Mouse (Mus musculus) liver, embryonic 12.5 days (tissue): ENCODE measurements around the gene Fam90a1a. TPM values are rescaled to one million over a fixed set of nuclear protein-coding genes. Genes with fewer than 3 reads are reported as not detected.
"Not testable (repeated sequence)": the region's sequence is repeated elsewhere in the genome, so short reads cannot be mapped to it uniquely, and the experiment has no call there.

Experiments
- ATAC-seq: fragments of 200-750 bp; cut with Nextera tagmentation; 2 replicates; pipeline ENCODE4 v1.8.0; 2017; ENCODE audit warnings: moderate number of reproducible peaks, mild to moderate bottlenecking, moderate library complexity
- H3K27ac ChIP-seq: fragments of 300-500 bp; sonication (generic); 2 replicates; pipeline ENCODE4 v1.5.1; 2016; ENCODE audit warnings: mild to moderate bottlenecking
- H3K27me3 ChIP-seq: fragments of 300-500 bp; sonication (generic); replicated peaks from 2 replicates; pipeline ENCODE4 v1.6.1; 2016; ENCODE audit warnings: mild to moderate bottlenecking, moderate library complexity
- H3K36me3 ChIP-seq: fragments of 300-500 bp; sonication (generic); 2 replicates; pipeline ENCODE4 v1.6.1; 2016; ENCODE audit warnings: mild to moderate bottlenecking, moderate library complexity
- H3K4me1 ChIP-seq: fragments of 300-500 bp; sonication (generic); 2 replicates; pipeline ENCODE4 v1.6.1; 2016
- H3K4me2 ChIP-seq: fragments of 300-500 bp; sonication (generic); 2 replicates; pipeline ENCODE4 v1.6.1; 2016; ENCODE audit warnings: mild to moderate bottlenecking, moderate library complexity
- H3K4me3 ChIP-seq: fragments of 300-500 bp; sonication (generic); 2 replicates; pipeline ENCODE4 v1.5.1; 2016; ENCODE audit warnings: mild to moderate bottlenecking, moderate library complexity
- H3K9ac ChIP-seq: fragments of 300-500 bp; sonication (generic); 2 replicates; pipeline ENCODE4 v1.6.1; 2016; ENCODE audit warnings: mild to moderate bottlenecking, moderate library complexity
- H3K9me3 ChIP-seq: fragments of 300-500 bp; sonication (generic); replicated peaks from 2 replicates; pipeline ENCODE4 v1.6.1; 2016; ENCODE audit warnings: mild to moderate bottlenecking, moderate library complexity
- WGBS: fragments of 180-500 bp; shearing (Covaris S2); methylation state at CpG from one replicate; pipeline ENCODE4 v1.1.7; 2016; ENCODE audit not compliant: insufficient replicate concordance; 5-methylcytosine and 5-hydroxymethylcytosine counted together
- polyA plus RNA-seq: library from polyadenylated mRNA; unstranded; fragments of >200 nt; fragmentation: Nextera tagmentation; extraction: Ambion mirVana; gene quantifications from 2 replicates; pipeline ENCODE4 v1.2.1, GENCODE M21; 2016

Gene Fam90a1a
- not detected in 2 replicates for polyA plus RNA-seq

DNA sequence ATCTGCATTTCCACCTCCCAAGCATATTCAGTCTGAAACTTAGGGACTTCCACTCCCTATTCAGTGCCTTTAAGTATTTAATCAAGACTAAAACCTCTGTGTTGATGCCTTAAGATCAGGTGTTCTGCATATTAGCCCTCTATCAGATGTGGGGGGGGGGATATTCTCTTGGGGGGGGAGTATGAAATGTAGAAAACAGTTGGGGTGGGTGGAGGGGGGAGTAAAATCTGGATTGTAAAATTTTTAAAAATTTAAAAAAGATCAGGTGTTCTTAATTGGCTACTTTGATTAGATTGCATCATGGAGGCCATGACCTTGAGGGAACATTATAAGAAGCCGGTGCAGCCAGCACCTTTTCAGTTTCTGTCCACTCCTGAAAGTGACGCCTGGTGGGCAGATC lies at the start of gene Fam90a1a:
Fam90a1a (plus strand) TSS at position 301 of the 400 bp plus-strand sequence.
- WGBS, result 67% methylated on average over 2 of the region's 2 CpGs
- H3K36me3 ChIP-seq, result no peaks in the 10 kb centered on the region
- H3K9ac ChIP-seq, result no peak within 1 kb of the TSS
- H3K9me3 ChIP-seq, result no peaks in the 10 kb centered on the region
- no peak within 1 kb of the TSS for H3K4me3 ChIP-seq
- no peak for ATAC-seq
- no peak within 1 kb of the TSS for H3K27ac ChIP-seq
- no peaks in the 10 kb centered on the region for H3K27me3 ChIP-seq
- H3K4me2 ChIP-seq, result no peak within 1 kb of the TSS
- H3K4me1 ChIP-seq, result no peaks in the 10 kb centered on the region

DNA sequence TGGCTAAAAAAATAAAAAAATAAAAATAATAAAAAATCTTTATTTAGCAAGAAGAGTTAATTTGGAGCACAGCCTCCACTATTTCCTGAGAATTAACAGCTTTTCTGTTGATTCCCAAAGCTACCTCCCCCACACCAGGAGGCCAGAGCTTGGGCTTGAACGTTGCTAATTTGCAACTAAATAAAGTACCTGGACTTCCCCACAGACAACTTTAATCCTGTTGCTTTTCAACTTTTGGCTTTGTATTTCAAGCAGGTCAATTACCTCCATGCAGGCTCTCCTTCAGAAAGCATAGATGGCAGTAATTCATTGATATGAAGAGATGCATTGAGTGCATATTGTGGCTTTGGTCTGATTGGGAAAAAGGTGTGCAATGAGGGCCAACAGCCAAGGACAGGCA lies 46.6 kb upstream of the Fam90a1a start:
- WGBS, result 15% methylated on average over 1 of the region's 1 CpGs
- no peak overlapping the region for H3K4me2 ChIP-seq
- H3K9ac ChIP-seq, result no peak overlapping the region
- H3K27ac ChIP-seq, result no peak overlapping the region
- H3K9me3 ChIP-seq, result no peaks in the 10 kb centered on the region
- ATAC-seq, result no peak
- no peak overlapping the region for H3K4me3 ChIP-seq
- H3K27me3 ChIP-seq, result no peaks in the 10 kb centered on the region
- H3K36me3 ChIP-seq, result no peaks in the 10 kb centered on the region
- no peaks in the 10 kb centered on the region for H3K4me1 ChIP-seq

DNA sequence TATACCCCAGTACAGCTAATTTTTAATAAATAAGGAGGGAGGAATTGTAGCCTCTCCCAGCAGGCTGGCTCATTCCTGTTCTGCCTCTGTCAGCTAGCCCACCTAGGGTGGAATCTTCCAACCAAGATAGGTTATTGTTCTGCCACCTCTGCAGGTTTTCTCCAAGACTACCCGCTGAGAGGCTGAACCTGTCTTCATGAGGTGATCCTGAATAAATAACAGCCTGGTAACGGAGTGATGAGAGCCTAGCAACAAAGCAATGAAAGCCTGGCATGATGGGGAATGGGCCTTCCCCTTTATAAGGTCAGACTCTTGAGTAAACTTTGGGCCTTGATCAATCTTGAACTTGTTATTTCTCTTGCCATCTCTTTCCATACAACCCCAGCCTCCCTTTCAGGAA lies 46.0 kb upstream of the Fam90a1a start:
- H3K9ac ChIP-seq, result no peak overlapping the region
- H3K27me3 ChIP-seq, result no peaks in the 10 kb centered on the region
- H3K4me1 ChIP-seq, result no peaks in the 10 kb centered on the region
- H3K4me3 ChIP-seq, result no peak overlapping the region
- no peaks in the 10 kb centered on the region for H3K9me3 ChIP-seq
- no peak for ATAC-seq
- H3K4me2 ChIP-seq, result no peak overlapping the region
- H3K36me3 ChIP-seq, result no peaks in the 10 kb centered on the region
- 26% methylated on average over 2 of the region's 2 CpGs for WGBS
- H3K27ac ChIP-seq, result no peak overlapping the region

DNA sequence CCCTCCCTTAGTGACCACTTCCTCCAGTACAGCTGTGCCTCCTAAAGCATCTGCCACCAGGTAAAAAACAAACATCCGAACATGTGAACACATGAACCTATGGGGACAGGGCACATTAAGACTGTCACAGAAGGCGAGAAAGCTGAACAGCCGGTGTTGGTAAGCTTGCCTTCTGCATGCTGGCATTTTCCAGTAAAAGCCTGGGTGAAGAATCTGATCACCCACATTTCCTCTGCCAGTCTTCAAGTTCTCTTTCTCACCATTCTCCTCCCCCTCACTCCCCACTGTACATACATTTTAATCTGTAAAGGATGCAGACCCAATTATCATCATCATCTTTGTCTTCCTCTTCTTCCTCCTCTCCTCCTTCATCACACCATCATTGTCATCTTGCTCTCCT lies 42.9 kb upstream of the Fam90a1a start:
- Histone ChIP-seq H3K27ac (no peak overlapping the region), H3K27me3 (no peaks in the 10 kb centered on the region), H3K9ac (no peak overlapping the region), H3K9me3 (no peaks in the 10 kb centered on the region), H3K4me3 (no peak overlapping the region), H3K4me1 (no peaks in the 10 kb centered on the region), H3K4me2 (no peak overlapping the region), H3K36me3 (no peaks in the 10 kb centered on the region)
- no peak for ATAC-seq
- 58% methylated on average over 3 of the region's 3 CpGs for WGBS

DNA sequence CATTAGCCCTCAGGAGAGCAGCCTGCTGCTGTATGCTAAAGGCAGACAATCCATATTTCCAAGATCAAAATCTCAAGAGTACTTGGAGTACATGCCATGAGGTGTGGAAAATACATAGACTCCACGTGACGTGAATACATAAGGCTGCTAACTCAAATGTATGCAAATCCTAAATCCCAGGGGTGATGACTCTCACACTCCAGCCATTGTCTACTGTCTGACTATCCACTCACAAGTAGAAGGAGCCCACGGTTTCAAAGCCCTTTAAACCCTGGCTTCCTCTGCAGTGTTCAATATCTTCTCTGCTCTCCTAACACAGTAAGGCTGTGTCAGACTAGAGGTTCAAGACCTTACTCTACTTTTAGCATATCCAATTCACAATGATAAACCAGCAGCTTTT lies 27.8 kb upstream of the Fam90a1a start:
- not testable (repeated sequence) for H3K4me2 ChIP-seq, H3K36me3 ChIP-seq, H3K4me3 ChIP-seq, H3K9ac ChIP-seq, H3K27ac ChIP-seq, H3K4me1 ChIP-seq, H3K27me3 ChIP-seq, ATAC-seq, H3K9me3 ChIP-seq
- WGBS, result 69% methylated on average over 3 of the region's 3 CpGs

DNA sequence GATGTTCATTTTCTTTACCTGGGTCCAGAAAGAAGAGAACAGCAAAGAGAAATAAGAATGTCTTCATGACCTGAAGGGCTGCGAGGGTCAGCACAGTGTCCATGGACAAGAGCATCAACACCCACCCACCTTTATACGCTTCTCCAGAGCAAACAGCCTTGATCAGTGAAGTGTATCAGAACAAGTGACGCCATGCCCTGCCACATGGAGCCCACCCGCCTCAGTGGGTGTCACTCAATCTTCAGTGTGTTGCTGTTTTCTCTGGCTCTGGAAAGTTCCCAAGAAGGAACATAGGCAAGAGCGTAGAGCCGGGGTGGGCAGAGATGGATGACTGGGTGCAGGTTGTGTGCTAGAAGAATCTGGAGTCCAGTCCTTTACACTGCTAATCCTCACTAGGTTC lies 25.9 kb upstream of the Fam90a1a start, which contains the start of gene Defb15:
Defb15 (minus strand) TSS at position 101 of the 400 bp plus-strand sequence.
- no peak within 1 kb of the TSS for H3K27ac ChIP-seq
- H3K27me3 ChIP-seq, result no peaks in the 10 kb centered on the region
- ATAC-seq, result no peak
- H3K36me3 ChIP-seq, result no peaks in the 10 kb centered on the region
- H3K4me1 ChIP-seq, result no peaks in the 10 kb centered on the region
- H3K9ac ChIP-seq, result no peak within 1 kb of the TSS
- H3K9me3 ChIP-seq, result no peaks in the 10 kb centered on the region
- no peak within 1 kb of the TSS for H3K4me2 ChIP-seq
- no peak within 1 kb of the TSS for H3K4me3 ChIP-seq
- 75% methylated on average over 6 of the region's 6 CpGs for WGBS

DNA sequence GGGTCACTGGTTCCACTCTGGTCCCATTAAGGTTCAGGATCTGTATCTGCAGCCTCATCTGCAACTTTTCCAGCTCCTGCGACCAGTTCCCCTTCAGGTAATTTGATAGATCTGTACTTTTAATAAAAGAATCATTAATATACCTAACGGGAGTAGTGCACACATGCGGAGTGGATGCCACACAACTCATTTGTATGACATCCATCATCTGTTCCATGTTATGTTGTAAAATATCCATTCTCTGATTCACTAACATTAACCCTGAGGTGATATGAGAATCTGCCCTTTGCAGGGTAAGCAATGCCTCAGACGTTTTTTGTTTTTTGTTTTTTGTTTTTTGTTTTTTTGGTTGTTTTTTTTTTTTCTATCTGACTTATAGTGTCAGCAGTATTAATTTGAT lies 20.5 kb upstream of the Fam90a1a start, which contains the start of gene Defb35:
Defb35 (plus strand) TSS at position 301 of the 400 bp plus-strand sequence.
- H3K9ac ChIP-seq, H3K27me3 ChIP-seq, H3K4me3 ChIP-seq, H3K4me2 ChIP-seq, H3K9me3 ChIP-seq, H3K27ac ChIP-seq, H3K36me3 ChIP-seq, ATAC-seq, H3K4me1 ChIP-seq: not testable (repeated sequence)
- 63% methylated on average over 4 of the region's 4 CpGs for WGBS

DNA sequence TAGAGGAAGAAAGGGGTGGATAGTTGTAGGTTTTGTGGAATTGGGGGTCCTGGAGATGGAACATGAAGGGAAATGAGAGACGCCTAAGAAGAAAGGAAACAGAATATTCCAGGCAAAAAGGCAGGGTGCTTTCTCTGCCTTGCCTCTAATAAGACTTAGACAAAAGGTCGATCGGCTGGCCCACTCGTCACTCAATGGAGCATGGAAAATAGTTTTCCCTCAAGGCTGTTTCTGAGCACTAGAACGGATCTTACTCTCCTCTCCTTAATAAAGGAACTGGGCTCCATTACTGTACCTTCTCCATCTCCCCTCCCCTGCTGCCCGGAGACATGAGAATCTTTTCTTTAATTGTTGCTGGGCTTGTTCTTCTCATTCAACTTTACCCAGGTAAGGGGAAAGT lies 12.1 kb upstream of the Fam90a1a start, which contains the start of gene Defb13:
Defb13 (plus strand) TSS at position 301 of the 400 bp plus-strand sequence.
- Histone ChIP-seq H3K27me3 (no peaks in the 10 kb centered on the region), H3K4me1 (no peaks in the 10 kb centered on the region), H3K9me3 (no peaks in the 10 kb centered on the region), H3K27ac (no peak within 1 kb of the TSS), H3K36me3 (no peaks in the 10 kb centered on the region), H3K4me3 (no peak within 1 kb of the TSS), H3K9ac (no peak within 1 kb of the TSS), H3K4me2 (no peak within 1 kb of the TSS)
- 72% methylated on average over 6 of the region's 6 CpGs for WGBS
- no peak for ATAC-seq

DNA sequence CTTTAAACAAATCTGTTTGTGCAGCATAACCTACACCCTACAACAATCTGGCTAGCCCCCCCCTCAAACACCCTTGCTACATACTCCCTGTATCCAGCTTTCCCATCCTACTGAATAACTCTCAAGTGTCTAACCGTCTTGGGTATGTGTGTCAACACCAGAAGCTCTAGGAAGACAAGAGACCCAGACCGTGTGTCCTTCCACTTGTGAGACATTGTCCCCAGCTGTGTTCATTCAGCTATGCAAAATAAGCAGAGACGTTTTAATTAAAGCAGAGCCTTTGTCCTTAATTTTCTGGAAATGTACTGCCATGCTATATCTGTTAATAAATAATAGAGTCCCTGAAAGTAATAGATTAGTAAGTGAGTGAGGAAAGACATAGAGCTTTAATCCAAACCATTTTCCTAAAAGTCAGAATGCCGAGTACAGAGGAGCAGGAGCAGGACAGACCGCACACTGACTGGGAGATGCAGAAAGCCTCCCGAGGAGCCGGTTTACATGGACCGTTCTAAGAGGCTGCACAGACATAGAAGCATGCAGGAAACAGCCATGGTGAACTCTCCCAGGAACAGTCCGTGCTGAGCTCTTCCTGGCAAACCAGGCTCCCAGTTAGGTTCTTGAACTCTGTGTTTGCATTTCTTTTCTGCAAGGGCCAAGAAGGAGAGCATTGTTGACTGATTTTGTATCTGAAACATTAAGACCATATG lies 11.1 kb upstream of the Fam90a1a start:
- Histone ChIP-seq H3K36me3 (no peaks in the 10 kb centered on the region), H3K4me1 (no peaks in the 10 kb centered on the region), H3K9ac (no peak overlapping the region), H3K4me2 (no peak overlapping the region), H3K4me3 (no peak overlapping the region), H3K27ac (no peak overlapping the region), H3K27me3 (no peaks in the 10 kb centered on the region), H3K9me3 (no peaks in the 10 kb centered on the region)
- WGBS, result 63% methylated on average over 9 of the region's 9 CpGs
- no peak for ATAC-seq

DNA sequence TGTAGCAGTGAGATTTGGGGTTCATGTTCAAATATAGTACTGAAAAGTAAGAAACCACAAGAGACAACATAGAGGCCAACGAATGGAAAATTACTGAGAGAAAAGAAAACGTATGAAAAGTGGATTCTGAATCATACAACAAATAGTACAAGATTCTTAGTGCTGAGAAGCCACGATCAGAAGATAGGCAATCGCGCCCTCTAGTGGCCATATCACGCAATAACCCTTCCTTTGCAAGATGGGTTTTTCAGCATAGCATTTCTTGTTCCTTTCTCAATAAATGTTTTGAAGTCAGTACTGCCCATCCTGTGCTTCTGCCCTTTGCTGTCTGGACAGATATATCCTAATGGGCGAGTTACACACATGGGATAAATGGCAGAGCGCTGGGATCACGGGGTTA lies 3.2 kb upstream of the Fam90a1a start:
- Histone ChIP-seq H3K4me2 (no peak overlapping the region), H3K27ac (no peak overlapping the region), H3K9me3 (no peaks in the 10 kb centered on the region), H3K4me1 (no peaks in the 10 kb centered on the region), H3K36me3 (no peaks in the 10 kb centered on the region), H3K9ac (no peak overlapping the region), H3K27me3 (no peaks in the 10 kb centered on the region), H3K4me3 (no peak overlapping the region)
- 5% methylated on average over 9 of the region's 9 CpGs for WGBS
- ATAC-seq, result no peak

DNA sequence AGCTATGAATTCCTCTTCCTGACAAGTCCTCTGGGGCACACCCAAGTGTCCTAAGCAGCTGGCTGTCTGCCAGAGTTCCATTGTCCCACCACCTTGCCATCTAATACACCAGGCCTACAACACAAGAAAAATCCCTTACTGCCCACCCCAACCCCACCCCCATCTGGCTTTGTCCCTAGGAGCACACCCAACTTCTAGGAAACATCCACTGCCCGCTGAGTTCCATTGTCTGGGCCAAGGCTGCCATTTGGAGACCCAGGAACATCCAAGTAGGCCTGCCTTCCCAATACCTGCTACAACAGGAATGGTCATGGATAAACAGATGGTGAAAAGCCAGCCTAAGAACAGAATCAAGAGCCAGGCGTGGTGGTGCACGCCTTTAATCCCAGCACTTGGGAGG lies 2.2 kb upstream of the Fam90a1a start:
- ATAC-seq, result no peak
- no peaks in the 10 kb centered on the region for H3K4me1 ChIP-seq

DNA sequence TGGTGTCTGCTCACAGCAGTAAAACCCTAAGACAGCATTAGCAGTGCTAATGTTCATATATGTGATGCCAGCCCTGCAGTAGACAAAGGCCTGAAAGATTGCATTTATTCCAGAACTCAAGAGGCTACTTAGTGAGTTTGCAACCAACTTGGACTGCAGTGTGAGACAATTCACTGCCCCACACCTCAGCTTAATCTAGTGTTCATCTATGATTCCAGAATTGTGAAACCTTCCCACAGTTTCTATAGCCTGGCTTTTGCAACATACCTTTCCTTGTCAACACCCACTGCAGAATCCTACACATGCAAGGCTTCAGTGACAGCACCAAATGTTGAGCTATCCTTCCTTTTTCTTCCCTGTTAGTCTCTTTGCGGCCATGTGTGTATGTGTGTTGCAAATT lies 8.1 kb downstream of the Fam90a1a start:
- Histone ChIP-seq H3K9ac (no peak overlapping the region), H3K4me3 (no peak overlapping the region), H3K36me3 (no peaks in the 10 kb centered on the region), H3K4me2 (no peak overlapping the region), H3K27me3 (no peaks in the 10 kb centered on the region), H3K4me1 (no peaks in the 10 kb centered on the region), H3K9me3 (no peaks in the 10 kb centered on the region), H3K27ac (no peak overlapping the region)
- no peak for ATAC-seq
- 54% methylated on average over 1 of the region's 1 CpGs for WGBS

More for the DNA sequence above, 2.2 kb upstream of the Fam90a1a start:
- WGBS, result 64% methylated on average over 3 of the region's 3 CpGs
- Histone ChIP-seq H3K36me3 (no peaks in the 10 kb centered on the region), H3K4me2 (no peak overlapping the region), H3K27ac (no peak overlapping the region), H3K9me3 (no peaks in the 10 kb centered on the region), H3K4me3 (no peak overlapping the region), H3K9ac (no peak overlapping the region), H3K27me3 (no peaks in the 10 kb centered on the region)

DNA sequence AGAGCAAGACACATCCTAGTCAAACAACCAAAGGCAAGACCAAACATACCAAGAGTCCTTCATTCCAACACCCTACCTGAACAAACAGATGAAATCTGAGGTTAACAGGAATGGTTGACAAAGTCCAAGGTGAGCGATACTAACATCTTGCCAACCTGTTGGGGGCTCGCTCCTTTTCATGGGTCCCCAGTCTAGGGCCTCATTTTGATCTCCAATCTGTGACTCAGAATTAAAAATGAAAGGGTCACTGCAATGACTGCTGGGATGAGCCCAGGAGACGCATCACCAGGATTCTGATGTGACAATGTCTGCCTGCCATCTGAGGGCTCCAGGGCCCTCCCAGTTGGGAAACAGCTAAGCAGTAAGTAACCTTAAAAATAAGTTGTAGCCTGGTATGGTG lies 11.0 kb downstream of the Fam90a1a start, which contains the start of gene Ccdc70:
Ccdc70 (plus strand) TSS at position 301 of the 400 bp plus-strand sequence.
- H3K9ac ChIP-seq, result no peak within 1 kb of the TSS
- no peaks in the 10 kb centered on the region for H3K9me3 ChIP-seq
- H3K36me3 ChIP-seq, result no peaks in the 10 kb centered on the region
- 76% methylated on average over 3 of the region's 3 CpGs for WGBS
- no peak within 1 kb of the TSS for H3K27ac ChIP-seq
- H3K4me3 ChIP-seq, result no peak within 1 kb of the TSS
- H3K4me1 ChIP-seq, result no peaks in the 10 kb centered on the region
- ATAC-seq, result no peak
- H3K27me3 ChIP-seq, result no peaks in the 10 kb centered on the region
- H3K4me2 ChIP-seq, result no peak within 1 kb of the TSS
